Mouse (Mus musculus) ovary, postnatal 36 days (tissue): ENCODE results near the gene Tacc3.

Source experiments
- DNase-seq: peaks from one replicate; pipeline ENCODE4 v3.0.0; 2022; ENCODE audit warnings: low spot score, mixed read lengths

The Tacc3 gene

GRCm38 (mm10) chr5:33657787-33658663 is at the start of gene Tacc3, which contains the start of gene Tmem129:
Gene Tacc3, plus strand, starts transcription at chr5:33658128.
Gene Tmem129, minus strand, starts transcription at chr5:33658416.
- peak; percentile 95 for DNase-seq

DNA sequence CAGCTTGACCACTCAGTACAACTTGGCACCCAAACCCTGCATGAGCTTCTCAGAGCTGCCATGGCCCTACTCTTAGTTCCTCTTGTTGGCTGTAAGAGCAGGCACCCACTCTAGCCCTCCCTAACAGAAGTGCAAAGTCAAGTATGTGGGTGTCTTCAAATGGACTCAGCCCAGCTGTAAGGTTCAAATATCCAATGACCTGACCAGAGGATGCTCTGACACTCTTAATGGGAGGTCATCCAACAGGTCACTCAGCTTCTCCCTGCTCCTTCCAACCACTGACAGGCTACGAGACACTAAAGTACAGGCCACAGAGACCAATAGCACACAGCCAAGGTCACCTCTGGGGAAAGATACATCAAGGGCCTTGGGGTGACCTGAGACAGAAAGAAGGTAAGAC is 48.7 kb upstream of the Tacc3 start:
- DNase-seq, result no peak

GRCm38 (mm10) chr5:33611795-33612194 is 46.1 kb upstream of the Tacc3 start:
- DNase-seq, result no peak

DNA sequence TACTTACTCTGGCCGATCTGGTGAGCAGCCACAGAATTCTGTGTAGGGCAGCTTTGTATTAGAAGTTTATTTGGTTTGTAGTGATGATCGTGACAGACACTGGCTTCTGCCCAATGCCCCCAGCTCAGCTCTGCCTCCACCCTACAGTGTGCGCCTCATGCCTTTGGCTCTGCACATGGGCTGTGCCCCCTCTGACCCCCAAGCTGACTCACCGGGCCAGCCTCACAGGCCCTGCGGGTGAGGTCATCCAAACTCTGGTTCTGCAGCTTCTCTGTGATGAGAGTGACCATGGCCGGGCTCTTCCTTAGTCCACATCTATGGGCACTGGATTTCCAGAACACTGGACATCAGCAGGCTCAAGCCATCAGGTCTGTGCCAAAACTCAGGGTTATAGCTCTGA is 43.5 kb upstream of the Tacc3 start:
- no peak for DNase-seq

DNA sequence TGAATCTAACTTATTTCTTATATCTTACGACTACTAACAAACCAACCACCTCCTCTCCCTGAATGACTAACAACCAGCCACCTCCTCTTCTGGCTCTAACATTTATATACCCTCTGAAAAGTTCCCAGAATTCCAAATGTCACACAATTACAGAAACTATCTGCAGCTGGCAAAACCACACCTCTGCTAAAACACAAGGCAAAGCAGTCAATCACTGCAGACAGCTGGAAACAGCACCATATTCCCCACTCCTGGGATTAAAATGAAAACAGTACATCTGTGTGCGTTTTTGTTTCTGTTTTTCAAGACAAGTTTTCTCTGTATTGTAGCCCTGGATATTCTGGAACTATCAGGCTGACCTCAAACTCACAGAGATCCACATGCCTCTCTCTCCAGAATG is 35.3 kb upstream of the Tacc3 start:
- DNase-seq, result no peak

GRCm38 (mm10) chr5:33623766-33624165 is 34.2 kb upstream of the Tacc3 start:
- peak; percentile 22 for DNase-seq

DNA sequence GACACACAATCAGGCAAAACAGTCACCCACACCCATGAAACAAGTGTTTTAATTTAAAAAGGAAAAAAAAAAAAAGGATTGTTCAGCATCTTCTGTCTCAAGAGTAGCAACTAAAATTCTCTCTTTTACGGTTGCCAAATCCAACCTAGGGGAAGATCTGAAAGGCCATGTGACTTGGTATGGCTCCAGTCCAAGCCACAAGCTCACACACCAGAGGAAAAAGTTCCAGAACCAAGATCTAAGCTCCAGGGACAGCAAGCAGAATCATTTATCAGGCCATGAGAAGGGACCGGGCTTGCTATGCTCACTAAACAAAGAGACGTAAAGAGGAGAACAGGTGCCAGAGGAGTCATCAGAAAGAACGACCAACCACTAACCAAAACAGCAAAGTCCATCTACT is 30.0 kb upstream of the Tacc3 start:
- no peak for DNase-seq

- DNase-seq, result no peak
These were observed 29.1 kb upstream of the Tacc3 start for GRCm38 (mm10) chr5:33628820-33629300.

GRCm38 (mm10) chr5:33629301-33629987 is 28.5 kb upstream of the Tacc3 start, which contains the start of the genes Fam53a and Gm9903:
Gene Fam53a, minus strand, starts transcription at chr5:33629635.
Gene Gm9903, plus strand, starts transcription at chr5:33629925.
- DNase-seq, result peak; percentile 100

DNA sequence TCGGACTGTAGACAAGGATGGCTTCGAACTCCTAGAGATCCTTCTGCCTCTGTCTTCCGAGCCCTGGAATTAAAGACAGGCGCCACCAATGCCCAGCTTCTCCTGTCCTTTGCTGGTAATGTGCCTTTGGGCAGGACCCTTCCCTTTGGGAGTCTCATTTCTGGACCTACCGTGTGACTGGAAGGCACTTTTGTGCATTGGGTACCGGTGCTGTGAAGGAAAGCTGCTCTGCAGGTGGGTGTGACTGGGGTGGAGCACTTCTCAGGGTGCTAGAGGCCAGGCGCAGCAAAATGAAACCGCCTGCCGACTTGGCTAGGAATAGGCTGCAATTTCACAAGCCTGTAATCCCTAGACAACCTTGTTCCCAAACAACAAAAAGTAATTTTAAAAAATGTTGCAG is 27.9 kb upstream of the Tacc3 start:
- peak; percentile 33 for DNase-seq

GRCm38 (mm10) chr5:33630615-33631014 is 27.3 kb upstream of the Tacc3 start:
- DNase-seq, result no peak

GRCm38 (mm10) chr5:33632526-33632925 is 25.4 kb upstream of the Tacc3 start:
- DNase-seq, result no peak

GRCm38 (mm10) chr5:33635361-33635760 is 22.6 kb upstream of the Tacc3 start:
- DNase-seq, result no peak

- DNase-seq, result no peak
These were observed 20.1 kb upstream of the Tacc3 start for GRCm38 (mm10) chr5:33637606-33638350.

GRCm38 (mm10) chr5:33638826-33639225 is 19.1 kb upstream of the Tacc3 start:
- no peak for DNase-seq

- no peak for DNase-seq
These were observed 17.3 kb upstream of the Tacc3 start for GRCm38 (mm10) chr5:33640652-33641051.

DNA sequence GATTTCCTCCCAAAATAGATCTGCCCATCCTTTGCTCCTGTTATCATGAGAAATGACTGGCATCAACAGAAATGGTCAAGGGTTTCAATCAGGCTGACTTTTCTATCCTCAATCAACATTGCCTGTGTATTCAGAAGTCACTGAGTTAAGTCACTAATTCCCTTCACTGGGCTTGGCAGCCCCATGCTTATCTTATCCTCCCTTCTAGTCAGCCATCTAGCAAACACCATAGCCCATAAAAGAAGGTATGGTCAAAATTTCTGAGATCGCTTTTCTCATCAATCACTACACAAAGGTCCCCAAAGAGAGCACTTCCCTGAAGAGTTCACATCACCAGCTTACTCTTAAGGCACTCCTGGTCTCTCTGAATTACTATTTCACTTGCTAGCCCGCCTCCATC is 6.9 kb upstream of the Tacc3 start:
- DNase-seq, result no peak

- no peak for DNase-seq
These were observed 6.4 kb upstream of the Tacc3 start for GRCm38 (mm10) chr5:33651541-33651920.

- peak; percentile 95 for DNase-seq
These were observed 5.8 kb upstream of the Tacc3 start, which contains the start of gene Slbp for GRCm38 (mm10) chr5:33651921-33652782. Gene Slbp, minus strand, starts transcription at chr5:33652574.

GRCm38 (mm10) chr5:33652783-33653173 is 5.2 kb upstream of the Tacc3 start:
- DNase-seq, result no peak

DNA sequence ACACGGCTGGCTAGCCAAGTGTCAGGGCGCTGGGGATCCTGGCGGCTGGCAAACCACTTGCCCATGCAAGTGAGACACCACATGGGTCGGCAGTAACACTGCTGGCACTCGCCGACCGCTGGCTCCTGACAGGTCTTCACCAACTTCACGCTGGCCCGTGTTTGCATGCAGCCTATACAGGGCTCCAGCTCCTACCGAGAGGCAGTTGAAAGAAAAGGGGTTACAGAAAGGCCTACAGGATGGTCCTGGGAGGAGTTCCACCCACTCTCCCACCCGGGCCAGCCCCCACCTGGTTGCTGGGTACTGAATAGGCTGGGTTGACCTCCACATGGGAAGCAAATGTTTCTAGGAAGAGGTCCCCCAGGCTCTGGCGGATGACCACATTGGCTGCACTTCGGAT is 3.5 kb upstream of the Tacc3 start:
- DNase-seq, result no peak
